Mouse (Mus musculus) cerebellum, postnatal 10 days (tissue): ENCODE data around the gene Ddb2.
A peak's percentile ranks its signal among the peaks of the same experiment; 100 is the strongest.

Experiments used
- DNase-seq, 2 experiments: peaks; one replicate each; pipeline ENCODE4 v3.0.0; 2021; ENCODE audit warnings: mixed read lengths in 2 of 2

Ddb2 gene

DNA sequence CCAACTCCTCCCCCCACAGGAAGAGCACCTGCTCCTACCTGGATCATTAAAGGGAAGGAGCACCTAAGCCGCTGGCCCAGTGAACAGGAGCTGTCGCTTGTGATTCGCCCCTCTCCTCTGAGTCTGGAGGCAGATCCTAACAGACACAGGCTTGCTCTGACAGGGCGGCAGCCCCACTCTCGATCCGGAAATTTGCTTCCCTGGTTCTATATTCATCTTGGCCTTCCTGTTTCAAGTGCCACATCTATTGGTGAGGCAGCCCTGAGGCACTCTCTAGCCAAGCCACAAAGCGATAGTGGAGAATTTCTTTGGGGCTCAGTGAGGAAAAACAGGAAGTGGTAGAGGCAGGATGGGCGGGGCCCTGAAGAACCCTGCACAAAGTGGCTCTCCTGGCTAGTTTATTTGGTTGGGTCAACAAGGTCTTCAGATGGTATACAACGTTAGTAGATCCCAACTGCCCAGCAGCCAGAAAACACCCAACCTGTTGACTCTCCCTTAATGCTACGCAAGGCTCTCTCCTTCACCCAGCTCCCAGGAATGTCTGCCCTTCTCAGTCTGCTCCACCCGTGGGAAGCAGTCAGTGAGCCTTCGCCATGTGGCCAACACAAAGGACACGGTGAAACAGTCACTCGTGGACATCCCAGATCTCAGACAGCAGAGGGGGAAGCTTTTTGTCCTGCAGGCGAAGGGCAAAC lies 52.9 kb downstream of the Ddb2 start, which contains the start of gene Madd:
Madd (minus strand) TSS at position 127 of the 695 bp plus-strand sequence.
- peak in 1 of 2 experiments; percentile 26 for DNase-seq

GRCm38 (mm10) chr2:91183148-91183513 lies 53.7 kb downstream of the Ddb2 start:
- DNase-seq: peak; percentile 98 to 99

- DNase-seq: peak; percentile 95 to 97
Observed at GRCm38 (mm10) chr2:91182405-91183147, 54.2 kb downstream of the Ddb2 start.

GRCm38 (mm10) chr2:91182016-91182404 lies 54.8 kb downstream of the Ddb2 start:
- peak; percentile 62 to 69 for DNase-seq

DNA sequence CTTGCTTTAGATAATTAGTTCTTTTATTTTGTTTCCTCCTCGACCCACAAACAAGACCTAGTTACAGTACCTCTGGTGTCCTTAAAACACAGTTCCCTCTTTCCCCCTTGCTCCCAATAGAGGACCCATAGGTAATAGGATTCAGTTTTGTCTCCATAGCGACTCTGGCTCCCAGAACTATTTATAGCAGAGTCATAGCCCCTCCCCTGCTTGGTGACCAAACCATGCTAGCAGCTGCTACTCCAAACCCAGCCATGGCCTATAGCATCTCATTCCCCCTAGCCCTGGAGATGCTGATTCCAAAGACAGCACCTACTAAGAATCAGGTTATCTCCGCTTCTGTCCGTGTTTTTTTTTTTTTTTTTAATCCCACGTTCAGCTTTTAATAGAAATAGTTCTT lies 56.1 kb downstream of the Ddb2 start:
- peak; percentile 71 to 73 for DNase-seq

GRCm38 (mm10) chr2:91179825-91180224 lies 57.0 kb downstream of the Ddb2 start:
- no peak for DNase-seq

- DNase-seq: no peak
Observed at GRCm38 (mm10) chr2:91176234-91176633, 60.5 kb downstream of the Ddb2 start.

- no peak for DNase-seq
Observed at GRCm38 (mm10) chr2:91175490-91175889, 61.3 kb downstream of the Ddb2 start.

DNA sequence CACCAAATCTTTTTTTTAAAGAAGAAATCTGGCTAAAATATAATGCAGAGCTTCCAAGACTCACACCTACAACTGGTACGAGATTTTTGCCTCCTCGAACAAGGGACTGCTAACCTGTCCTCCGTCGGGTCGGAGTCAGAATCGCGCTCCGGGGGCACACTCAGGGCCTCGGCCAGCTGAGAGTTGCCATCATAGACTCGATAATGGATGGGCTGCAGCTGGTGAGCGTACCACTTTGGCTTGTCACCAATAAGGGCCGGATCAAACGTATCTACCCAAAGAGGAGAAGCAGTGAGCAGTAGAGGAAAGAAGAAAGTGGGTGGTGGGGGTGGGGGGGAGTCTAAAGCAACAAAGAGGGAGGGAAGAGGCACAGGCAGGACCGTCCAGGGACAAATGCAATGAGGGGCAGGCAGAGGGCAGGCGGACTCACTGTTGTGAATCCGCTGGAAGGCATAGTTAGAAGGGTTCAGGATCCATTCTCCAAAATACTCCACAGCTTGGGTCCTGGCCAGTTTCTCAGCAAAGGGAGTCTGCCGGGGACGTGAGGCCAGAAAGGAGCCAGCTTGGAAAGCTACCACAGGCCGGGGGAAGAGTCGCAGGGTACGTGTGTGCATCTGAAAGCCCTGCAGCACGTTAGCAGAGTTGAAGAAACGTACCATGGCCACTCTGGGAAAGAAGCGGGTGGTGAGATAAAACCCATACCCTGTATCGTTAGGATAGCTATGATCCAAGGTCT lies 67.0 kb downstream of the Ddb2 start:
- DNase-seq: no peak

DNA sequence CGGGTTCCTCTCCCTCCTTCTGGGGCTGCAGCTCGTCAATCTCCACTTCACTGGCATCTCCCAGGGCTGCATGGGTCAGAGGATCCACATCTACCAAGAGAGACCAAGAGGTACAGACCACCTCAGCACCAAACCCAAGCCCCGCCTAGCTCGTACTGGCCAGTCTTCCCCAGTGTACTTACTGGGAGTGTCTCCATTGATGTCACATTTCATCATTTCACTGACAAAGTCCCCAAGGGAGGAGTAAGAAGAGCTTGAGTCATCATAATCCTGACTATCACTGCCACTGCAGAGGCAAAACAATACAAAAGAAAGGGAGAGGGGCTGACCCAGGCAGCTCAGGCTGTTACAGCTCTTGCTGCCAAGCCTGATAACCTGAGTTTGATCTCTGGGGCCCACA lies 69.2 kb downstream of the Ddb2 start:
- no peak for DNase-seq

DNA sequence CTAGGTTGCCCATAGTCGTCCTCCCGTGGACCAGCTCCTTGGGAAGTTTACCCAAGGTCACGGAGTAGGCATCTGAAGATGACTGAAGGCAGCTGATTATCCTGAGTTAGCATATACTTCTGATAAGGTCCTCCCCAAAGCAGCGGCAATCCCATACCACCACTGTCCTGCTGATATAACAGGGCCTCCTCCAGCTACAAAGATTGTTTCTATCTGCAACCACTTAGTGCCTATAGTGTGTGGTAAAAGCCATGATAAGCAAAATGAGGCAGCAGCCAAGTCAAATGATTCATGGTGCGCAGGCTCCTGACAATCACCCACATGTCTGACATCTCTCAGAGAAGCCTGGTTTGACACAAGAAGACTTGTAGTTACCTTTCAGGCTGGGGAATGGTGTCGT lies 71.8 kb downstream of the Ddb2 start:
- no peak for DNase-seq

GRCm38 (mm10) chr2:91163532-91163931 lies 73.2 kb downstream of the Ddb2 start:
- DNase-seq: no peak

DNA sequence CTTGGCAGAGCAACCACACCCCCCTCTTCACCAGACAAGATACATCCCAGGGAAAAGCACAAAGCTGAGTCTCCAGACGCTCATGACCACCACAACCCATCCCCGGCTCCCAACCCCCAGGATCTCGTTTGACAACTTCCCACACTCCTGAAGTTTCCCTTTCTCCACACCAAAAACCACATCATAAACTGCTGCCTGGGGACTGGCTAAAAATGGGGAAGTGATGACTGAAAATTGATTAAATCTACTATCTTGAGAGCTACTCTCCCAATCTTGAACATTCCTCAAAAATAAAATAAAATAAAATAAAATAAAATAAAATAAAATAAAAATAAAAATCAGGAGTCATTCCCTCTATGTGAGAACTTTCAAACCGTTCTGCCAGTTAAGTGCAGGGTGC lies 73.8 kb downstream of the Ddb2 start:
- no peak for DNase-seq
